Mouse (Mus musculus) cerebellum, adult 9-11 months (tissue): ENCODE data around the gene Gm10944.

Experiments used
- DNase-seq: peaks from one replicate; pipeline ENCODE4 v3.0.0; 2022

Gm10944 gene

GRCm38 (mm10) chr10:10681048-10681447, at the start of gene Gm10944:
Gene Gm10944, plus strand, starts transcription at chr10:10681348.
- DNase-seq, result no peak

DNA sequence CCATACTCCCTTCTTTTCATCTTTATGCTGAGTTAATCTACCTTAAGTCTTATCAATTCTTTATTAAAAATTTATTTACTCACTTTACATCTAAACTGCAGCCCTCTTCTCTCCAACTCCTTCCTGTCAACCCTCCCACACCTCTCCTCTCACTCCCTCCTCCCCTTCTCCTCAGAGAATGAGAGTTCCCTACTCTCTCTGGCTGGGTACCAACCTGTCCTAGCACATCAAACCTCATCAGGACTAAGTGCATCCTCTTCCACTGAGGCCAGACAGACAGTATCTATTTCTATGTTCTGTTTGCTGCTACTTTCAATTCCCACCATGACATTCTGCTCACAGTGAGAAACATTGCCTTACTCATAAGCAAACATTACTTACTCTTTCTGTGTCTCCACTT, 25.2 kb upstream of the Gm10944 start:
- DNase-seq, result no peak

- DNase-seq, result peak; percentile 23
These were observed 24.5 kb upstream of the Gm10944 start for GRCm38 (mm10) chr10:10656621-10657020.

GRCm38 (mm10) chr10:10659161-10659560, 22.0 kb upstream of the Gm10944 start:
- peak; percentile 72 for DNase-seq

GRCm38 (mm10) chr10:10659976-10660375, 21.2 kb upstream of the Gm10944 start:
- DNase-seq, result no peak

GRCm38 (mm10) chr10:10688907-10689667, 7.9 kb downstream of the Gm10944 start:
- no peak for DNase-seq

DNA sequence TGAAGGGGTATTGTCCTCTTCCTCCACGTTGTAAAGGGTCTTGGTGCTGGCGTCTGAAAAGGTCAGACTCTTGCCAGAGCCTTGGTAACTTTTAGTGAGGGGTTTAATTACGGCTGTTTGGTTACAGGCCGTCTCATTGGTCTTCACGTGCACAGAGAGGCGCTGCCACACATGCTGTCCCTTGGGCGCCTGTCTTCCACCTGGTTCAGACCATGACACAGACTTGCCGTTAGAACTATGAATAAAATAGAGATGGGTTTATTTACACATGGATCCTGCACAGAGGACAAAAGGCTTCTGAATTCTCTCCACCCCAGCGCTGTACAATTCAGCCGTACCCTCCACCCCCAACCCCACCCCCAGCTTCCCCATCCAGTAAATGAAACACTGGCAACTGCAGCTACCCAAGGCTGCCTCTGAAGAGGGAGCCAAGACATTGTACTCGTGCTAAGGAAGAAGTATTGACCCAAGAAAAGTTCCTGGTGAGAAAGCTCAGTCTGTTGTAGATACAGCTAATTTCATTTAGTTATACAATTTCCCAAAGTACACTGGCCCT, 8.6 kb downstream of the Gm10944 start:
- DNase-seq, result no peak

- DNase-seq, result no peak
These were observed 16.3 kb downstream of the Gm10944 start for GRCm38 (mm10) chr10:10697497-10697896.

DNA sequence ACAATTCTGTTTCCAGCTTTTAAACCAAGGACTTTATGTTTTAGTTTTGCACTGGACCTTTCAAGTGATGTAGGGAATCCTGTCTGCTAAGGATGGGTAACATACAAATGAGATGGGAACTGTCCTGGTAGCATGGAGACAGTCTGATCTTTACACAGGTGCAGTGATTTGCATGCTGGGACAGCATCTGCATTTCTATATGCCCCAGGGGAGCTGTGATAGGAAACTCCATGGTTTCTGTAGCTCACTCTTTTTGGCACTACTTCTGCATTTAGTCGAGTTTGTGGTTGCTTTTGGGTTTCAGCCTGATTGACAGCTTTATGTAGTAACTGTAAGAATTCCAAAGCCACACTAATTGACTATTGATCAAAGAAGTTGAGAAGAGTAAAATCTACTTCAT, 19.8 kb downstream of the Gm10944 start:
- no peak for DNase-seq

DNA sequence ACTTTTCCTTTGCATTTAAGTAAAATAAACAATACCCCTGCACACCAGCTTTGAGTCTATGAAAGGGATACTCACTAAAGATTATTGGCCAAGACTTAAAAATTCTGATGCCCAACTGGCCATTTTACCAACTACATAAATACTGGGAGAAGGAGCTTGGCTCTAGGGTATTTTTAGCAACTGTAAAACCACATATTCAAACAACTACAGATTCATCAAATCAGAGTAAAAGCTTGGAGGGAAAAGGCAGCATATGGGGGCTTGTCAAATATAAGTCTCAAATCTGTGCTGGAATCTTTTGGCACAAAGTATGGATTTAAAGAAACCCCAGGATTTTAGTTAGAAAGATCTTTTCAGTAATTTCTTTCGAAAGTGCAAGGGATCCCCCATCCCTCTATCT, 20.2 kb downstream of the Gm10944 start:
- no peak for DNase-seq

- no peak for DNase-seq
These were observed 26.9 kb downstream of the Gm10944 start for GRCm38 (mm10) chr10:10708031-10708430.

GRCm38 (mm10) chr10:10710359-10710758, 29.2 kb downstream of the Gm10944 start:
- DNase-seq, result peak; percentile 28

DNA sequence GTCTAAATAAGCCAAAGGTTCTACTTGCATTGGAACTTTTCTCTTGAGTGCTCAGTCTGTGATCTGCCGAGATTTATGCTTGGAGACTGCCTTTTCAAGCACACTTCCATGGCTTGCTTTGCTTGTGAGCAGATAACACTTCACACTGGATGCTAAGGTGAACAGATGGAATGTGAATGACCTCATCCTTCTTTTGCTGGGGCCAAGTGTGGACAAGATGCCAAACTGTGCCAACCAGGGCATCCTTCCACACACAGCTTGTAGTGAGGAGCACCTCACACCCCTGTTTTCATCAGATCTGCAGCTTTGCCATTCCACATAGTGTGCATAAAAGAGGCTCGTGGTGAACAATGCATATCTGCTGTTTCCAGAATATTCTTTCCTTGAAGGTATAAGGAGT, 29.7 kb downstream of the Gm10944 start:
- peak; percentile 93 for DNase-seq

DNA sequence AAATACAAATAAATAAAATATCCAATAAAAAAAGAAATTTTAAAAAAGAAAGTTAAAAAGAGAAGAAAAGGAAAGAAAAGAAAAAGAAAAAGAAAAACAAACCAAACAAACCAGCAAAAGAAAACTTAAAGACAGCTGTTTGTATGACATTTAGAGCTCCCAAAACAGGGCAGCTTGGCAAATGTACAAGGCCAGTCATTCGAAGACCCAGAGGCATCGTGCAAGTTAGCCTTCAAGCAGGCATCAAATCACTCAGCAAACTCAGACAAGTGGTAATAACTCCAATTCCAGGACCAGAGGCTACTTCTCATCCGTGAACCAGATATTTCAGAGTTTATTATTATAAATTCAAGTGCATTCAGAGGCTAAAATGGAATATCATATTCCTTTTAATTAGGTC, 45.4 kb downstream of the Gm10944 start:
- DNase-seq, result no peak
